Comparison of ENCODE assay signal across 15 mouse cellular contexts in the genomic region with DNA sequence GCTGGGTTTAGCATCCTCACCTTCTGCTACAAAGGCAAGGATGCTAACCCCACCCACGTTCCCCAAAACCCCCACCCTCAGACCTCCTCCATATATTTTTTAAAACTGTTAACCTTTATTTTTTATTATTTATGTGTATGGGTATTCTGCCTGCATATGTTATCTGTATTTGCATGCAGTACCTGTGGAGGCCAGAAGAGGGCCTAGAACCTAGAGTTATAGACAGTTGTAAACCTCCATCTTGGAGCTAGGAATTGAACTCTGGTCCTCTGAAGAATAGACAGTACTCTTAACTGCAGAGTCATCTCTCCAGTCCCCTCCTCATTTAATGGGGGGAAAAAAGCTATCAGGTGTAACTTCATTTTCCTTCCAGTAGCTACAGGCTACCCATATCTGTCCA. TPM values are rescaled to one million over a fixed set of nuclear protein-coding genes. Genes with fewer than 3 reads are reported as not detected.
A peak's percentile ranks its signal among the peaks of the same experiment; 100 is the strongest.
DNase-seq lines count a peak whose midpoint lies in the region; ATAC-seq and TF ChIP-seq lines count a peak whose summit lies in the region.
"Had no signal": no experiment of that assay in that cellular context is flagged by ENCODE, and none has a peak within 500 bp of the region (broad histone marks: within the 10 kb centered on the region; RNA-seq: fewer than 3 reads in every experiment).

No protein-coding gene starts in this region.

- TF ChIP-seq CTCF in liver, embryonic 14.5 days (IDR thresholded peaks at IDR 0.05; ENCODE audit: low read depth), result peak; percentile 54

- WGBS in hindbrain, embryonic 11.5 days, result 76% methylated on average over 1 of the region's 1 CpGs
- WGBS in hindbrain, embryonic 10.5 days, result 76% methylated on average over 1 of the region's 1 CpGs
- 31% methylated on average over 1 of the region's 1 CpGs for WGBS in liver, embryonic 14.5 days (ENCODE audit: insufficient replicate concordance)

- DNase-seq in hindbrain, embryonic 11.5 days (ENCODE audit: low spot score), result peak; percentile 31
- no peak for DNase-seq in hindbrain, embryonic 10.5 days (ENCODE audit: low spot score)
- peak; percentile 41 for DNase-seq in retina, embryonic 14.5 days (ENCODE audit: low spot score)
- no peak for DNase-seq in retina, postnatal 1 day
- peak; percentile 53 for DNase-seq in ES-CJ7 (ENCODE audit: low read depth, low spot score)
- DNase-seq in liver, embryonic 14.5 days (ENCODE audit: low read depth in 3 of 3, low spot score in 3 of 3), result no peak
- DNase-seq in left cerebral cortex, adult 18-20 months (ENCODE audit: low spot score in 2 of 2), result no peak
- DNase-seq in adipocyte (ENCODE audit: low spot score), result no peak
- DNase-seq: adrenal gland, adult 8-10 months; cerebellum, adult 11-12 months; gastrocnemius, postnatal 25 days; layer of hippocampus, postnatal 36 days; liver, embryonic 13.5 days had no signal

- H3K4me2 ChIP-seq in hindbrain, embryonic 11.5 days (replicated peaks; ENCODE audit: low read depth, low read length), result no peak overlapping the region
- no peak overlapping the region for H3K4me2 ChIP-seq in liver, embryonic 14.5 days (ENCODE audit: low read depth)
- H3K4me2 ChIP-seq: kidney, embryonic 15.5 days; liver, embryonic 13.5 days had no signal

- no peaks in the 10 kb centered on the region for H3K9me3 ChIP-seq in hindbrain, embryonic 11.5 days (ENCODE audit: control insufficient read depth, low read length)
- no peaks in the 10 kb centered on the region for H3K9me3 ChIP-seq in hindbrain, embryonic 10.5 days
- no peaks in the 10 kb centered on the region for H3K9me3 ChIP-seq in liver, embryonic 14.5 days (ENCODE audit: control insufficient read depth, low read length)
- H3K9me3 ChIP-seq: kidney, embryonic 15.5 days; liver, embryonic 13.5 days had no signal

- no peaks in the 10 kb centered on the region for H3K27me3 ChIP-seq in hindbrain, embryonic 11.5 days (ENCODE audit: control insufficient read depth, insufficient read depth, low read length)
- H3K27me3 ChIP-seq in hindbrain, embryonic 10.5 days (ENCODE audit: insufficient read depth, poor library complexity, severe bottlenecking), result no peaks in the 10 kb centered on the region
- H3K27me3 ChIP-seq in liver, embryonic 14.5 days (ENCODE audit: control insufficient read depth, insufficient read depth, low read length), result no peaks in the 10 kb centered on the region
- H3K27me3 ChIP-seq: kidney, embryonic 15.5 days; liver, embryonic 13.5 days had no signal

- H3K9ac ChIP-seq in hindbrain, embryonic 11.5 days (ENCODE audit: low read depth, low read length), result no peak overlapping the region
- H3K9ac ChIP-seq in liver, embryonic 14.5 days (replicated peaks), result no peak overlapping the region
- H3K9ac ChIP-seq: kidney, embryonic 15.5 days; liver, embryonic 13.5 days had no signal

- TF ChIP-seq EP300 in liver, embryonic 14.5 days (IDR thresholded peaks at IDR 0.05; ENCODE audit: low read depth), result no peak

- H3K4me3 ChIP-seq in hindbrain, embryonic 11.5 days (ENCODE audit: low read depth, low read length), result no peak overlapping the region
- no peak overlapping the region for H3K4me3 ChIP-seq in hindbrain, embryonic 10.5 days
- H3K4me3 ChIP-seq in liver, embryonic 14.5 days (ENCODE audit: insufficient read depth in 1 of 2, low read depth in 2 of 2, low read length in 2 of 2), result no peak overlapping the region
- H3K4me3 ChIP-seq: kidney, embryonic 15.5 days; liver, embryonic 13.5 days had no signal

- no peaks in the 10 kb centered on the region for H3K4me1 ChIP-seq in hindbrain, embryonic 11.5 days (replicated peaks; ENCODE audit: control insufficient read depth, insufficient read depth, low read length)
- no peaks in the 10 kb centered on the region for H3K4me1 ChIP-seq in hindbrain, embryonic 10.5 days (replicated peaks)
- H3K4me1 ChIP-seq in liver, embryonic 14.5 days (replicated peaks; ENCODE audit: control insufficient read depth in 2 of 2, insufficient read depth in 2 of 2, low read length in 1 of 2), result no peaks in the 10 kb centered on the region
- H3K4me1 ChIP-seq: kidney, embryonic 15.5 days; liver, embryonic 13.5 days had no signal

- H3K27ac ChIP-seq in hindbrain, embryonic 11.5 days (ENCODE audit: low read depth, low read length), result no peak overlapping the region
- H3K27ac ChIP-seq in hindbrain, embryonic 10.5 days, result no peak overlapping the region
- H3K27ac ChIP-seq in liver, embryonic 14.5 days, result no peak overlapping the region
- H3K27ac ChIP-seq: kidney, embryonic 15.5 days; liver, embryonic 13.5 days had no signal

- peaks cover 2% of the 10 kb centered on the region; the same call in 1 of the 2 replicates for H3K36me3 ChIP-seq in hindbrain, embryonic 11.5 days (ENCODE audit: control insufficient read depth, insufficient read depth, low read length)
- H3K36me3 ChIP-seq in hindbrain, embryonic 10.5 days, result peaks cover 63% of the 10 kb centered on the region
- no peaks in the 10 kb centered on the region for H3K36me3 ChIP-seq in liver, embryonic 14.5 days (replicated peaks; ENCODE audit: control insufficient read depth, insufficient read depth, low read depth)

- no peak for ATAC-seq in hindbrain, embryonic 11.5 days (ENCODE audit: low FRiP score)
- ATAC-seq in liver, embryonic 14.5 days (ENCODE audit: insufficient read depth), result no peak

RNA-seq across cellular contexts. Expression of a gene that starts 9.8 kb away (rescaled TPM):
- polyA plus RNA-seq in hindbrain, embryonic 11.5 days (2014; fragmentation: Nextera tagmentation; extraction: Ambion mirVana), result 16.5 and 19.8 TPM in 2 replicates
- 19.8 and 23.5 TPM in 2 replicates for polyA plus RNA-seq in hindbrain, embryonic 10.5 days (2016; fragmentation: Nextera tagmentation; extraction: Ambion mirVana)
- 9.4 and 10.0 TPM in 2 replicates for polyA plus RNA-seq in liver, embryonic 14.5 days (2012; rRNA removed)
- polyA plus RNA-seq in liver, embryonic 14.5 days (2014; fragmentation: Nextera tagmentation; extraction: Ambion mirVana), result 7.4 and 9.4 TPM in 2 replicates
- 10 to 100 TPM; 14.3 TPM for total RNA-seq in left cerebral cortex, adult 18-20 months (2021)

RNA-seq across cellular contexts. Expression of a gene that starts 18.1 kb away (rescaled TPM):
- polyA plus RNA-seq in hindbrain, embryonic 11.5 days (2014; fragmentation: Nextera tagmentation; extraction: Ambion mirVana), result 17.7 and 18.3 TPM in 2 replicates
- polyA plus RNA-seq in hindbrain, embryonic 10.5 days (2016; fragmentation: Nextera tagmentation; extraction: Ambion mirVana), result 18.2 and 28.9 TPM in 2 replicates
- polyA plus RNA-seq in liver, embryonic 14.5 days (2012; rRNA removed), result 9.1 and 9.2 TPM in 2 replicates
- 4.5 and 5.2 TPM in 2 replicates for polyA plus RNA-seq in liver, embryonic 14.5 days (2014; fragmentation: Nextera tagmentation; extraction: Ambion mirVana)
- total RNA-seq in left cerebral cortex, adult 18-20 months (2021), result 100 to 1,000 TPM; 381 to 400 TPM

RNA-seq across cellular contexts. Expression of a gene that starts 54.1 kb away (rescaled TPM):
- polyA plus RNA-seq in hindbrain, embryonic 11.5 days (2014; fragmentation: Nextera tagmentation; extraction: Ambion mirVana), result 7.7 and 10.5 TPM in 2 replicates
- 2.5 and 9.7 TPM in 2 replicates for polyA plus RNA-seq in hindbrain, embryonic 10.5 days (2016; fragmentation: Nextera tagmentation; extraction: Ambion mirVana)
- 0.09 and 0.18 TPM in 2 replicates for polyA plus RNA-seq in liver, embryonic 14.5 days (2012; rRNA removed)
- polyA plus RNA-seq in liver, embryonic 14.5 days (2014; fragmentation: Nextera tagmentation; extraction: Ambion mirVana), result 0.39 and 0.54 TPM in 2 replicates
- total RNA-seq in left cerebral cortex, adult 18-20 months (2021), result 10 to 100 TPM; 17.6 to 18.5 TPM
- total RNA-seq: gastrocnemius, postnatal 25 days; hematopoietic stem cell, adult 5-6 weeks had no signal

Comparison
In these comparisons a context has a peak if more than half of its experiments do, and no peak if none do; other contexts are left out.
1. DNase-seq: peak in hindbrain, embryonic 11.5 days (single experiment), retina, embryonic 14.5 days (single experiment) and ES-CJ7 (single experiment); none in hindbrain, embryonic 10.5 days (single experiment), retina, postnatal 1 day (single experiment), liver, embryonic 14.5 days (0 of 3), left cerebral cortex, adult 18-20 months (0 of 2) and adipocyte (single experiment).